Mouse (Mus musculus) adrenal gland, postnatal 4 days (tissue): ENCODE data around the gene Zfp36l1. TPM values are rescaled to one million over a fixed set of nuclear protein-coding genes. Genes with fewer than 3 reads are reported as not detected.

ENCODE experiments used
- DNase-seq, 2 experiments: peaks; one replicate each; pipeline ENCODE4 v3.0.0; 2021 to 2022; ENCODE audit warnings: low spot score in 2 of 2, mixed read lengths in 2 of 2
- total RNA-seq, 2 experiments: library from RNA; stranded (reverse); gene quantifications; 2 replicates each; pipeline ENCODE4 v1.2.3; 2021

Gene Zfp36l1
- total RNA-seq, 2 experiments from 2014 or later, result 264 to 275 TPM

DNA sequence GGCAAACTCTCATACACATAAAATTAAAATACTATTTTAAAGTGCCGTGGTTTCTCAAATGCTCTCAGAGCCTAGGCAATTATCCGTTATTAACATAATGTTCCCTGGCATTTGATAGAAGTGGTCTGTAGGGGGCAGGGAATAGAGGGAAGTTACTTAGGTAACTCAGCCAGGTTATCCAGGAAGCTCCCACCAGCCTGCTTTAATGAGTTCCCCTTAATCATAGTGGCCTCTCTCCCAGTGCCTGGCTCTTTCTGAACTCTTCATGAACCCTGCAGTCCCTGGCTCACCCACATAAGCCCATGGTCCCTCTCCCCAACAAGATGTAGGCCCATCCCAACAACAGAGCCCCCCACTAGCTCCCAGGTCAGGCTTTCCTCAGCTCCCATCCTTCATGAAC is 31.4 kb downstream of the Zfp36l1 start:
- no peak for DNase-seq

GRCm38 (mm10) chr12:80079937-80080336 is 32.9 kb downstream of the Zfp36l1 start:
- no peak for DNase-seq

DNA sequence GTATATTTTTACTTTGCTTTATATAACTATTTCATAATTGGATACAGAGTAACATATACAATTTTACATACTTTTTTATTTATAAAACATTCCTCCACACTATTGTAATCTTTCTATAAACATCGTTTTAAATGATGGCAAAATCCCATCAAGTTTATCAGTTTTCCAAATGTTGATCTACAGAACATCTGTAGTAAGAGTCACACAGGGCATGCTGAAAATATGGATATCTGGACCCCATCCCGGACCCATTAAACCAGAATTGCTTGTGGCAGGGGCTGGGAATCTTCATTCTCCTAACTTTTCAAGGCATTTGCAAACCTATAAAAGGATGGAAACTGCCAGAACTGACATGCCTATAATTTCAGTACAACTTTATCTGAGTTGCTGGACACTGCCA is 38.5 kb downstream of the Zfp36l1 start:
- DNase-seq, result no peak

GRCm38 (mm10) chr12:80070534-80071287 is 42.1 kb downstream of the Zfp36l1 start:
- DNase-seq, result no peak

DNA sequence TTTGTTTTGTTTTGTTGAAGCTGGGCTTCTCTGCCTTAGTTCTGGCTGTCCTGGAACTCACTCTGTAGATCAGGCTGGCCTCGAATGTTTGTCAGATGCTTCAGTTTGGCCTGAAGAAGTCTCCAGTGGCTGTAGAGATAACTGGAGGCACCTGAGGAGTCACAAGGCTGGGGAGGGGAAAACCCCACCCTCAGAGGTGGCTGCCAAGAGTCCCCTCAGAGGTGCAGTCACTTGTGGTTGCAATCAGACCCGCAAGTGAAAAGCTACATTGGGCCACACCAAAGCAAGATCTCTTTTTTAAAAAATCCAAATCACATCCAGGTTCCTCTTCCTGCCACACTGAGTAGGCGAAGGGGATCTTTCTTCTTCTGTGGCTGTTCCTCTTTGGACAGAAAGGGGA is 43.8 kb downstream of the Zfp36l1 start:
- no peak for DNase-seq

- DNase-seq, result no peak
Observed at GRCm38 (mm10) chr12:80068016-80068415, 44.8 kb downstream of the Zfp36l1 start.

DNA sequence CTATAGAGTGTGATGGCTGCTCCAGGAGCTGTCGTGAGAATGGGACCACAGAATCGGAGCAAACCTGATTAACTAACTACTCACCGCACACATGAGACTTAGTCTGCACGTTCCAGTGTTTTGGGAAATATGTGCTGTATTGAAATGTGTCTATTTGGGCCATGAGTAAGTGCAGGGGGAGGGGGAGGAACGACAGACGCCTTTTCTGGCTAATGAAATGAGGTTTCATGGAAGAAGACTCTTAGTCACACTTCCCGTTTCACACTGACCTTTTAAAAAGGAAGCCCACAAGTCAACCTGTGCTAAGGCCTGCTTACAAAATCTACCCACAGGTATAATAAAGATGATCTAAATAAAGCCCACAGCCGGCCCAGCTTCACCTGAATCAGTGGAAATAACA is 47.8 kb downstream of the Zfp36l1 start:
- no peak for DNase-seq

DNA sequence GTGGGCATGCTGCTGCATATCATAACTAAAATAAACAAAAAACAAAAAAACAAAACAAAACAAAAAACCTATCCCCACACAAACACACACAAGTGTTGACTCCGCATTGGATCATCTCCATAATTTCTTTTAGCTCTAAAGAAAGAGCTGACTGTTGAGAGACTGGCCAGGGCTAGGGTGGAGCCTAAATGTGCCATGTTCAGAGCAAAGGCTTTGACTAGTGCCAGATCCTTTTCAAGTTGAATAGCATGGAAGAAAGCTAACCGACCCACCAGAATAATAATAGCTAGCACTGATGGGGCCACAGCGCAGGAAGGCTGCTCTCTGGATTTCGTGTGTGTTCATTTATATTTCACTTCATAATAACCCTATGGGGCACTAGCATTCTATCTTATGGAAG is 48.5 kb downstream of the Zfp36l1 start:
- no peak for DNase-seq

GRCm38 (mm10) chr12:80063402-80064150 is 49.2 kb downstream of the Zfp36l1 start:
- DNase-seq, result no peak

- no peak for DNase-seq
Observed at GRCm38 (mm10) chr12:80062410-80063401, 50.1 kb downstream of the Zfp36l1 start.

GRCm38 (mm10) chr12:80061810-80062209 is 51.0 kb downstream of the Zfp36l1 start:
- no peak for DNase-seq

DNA sequence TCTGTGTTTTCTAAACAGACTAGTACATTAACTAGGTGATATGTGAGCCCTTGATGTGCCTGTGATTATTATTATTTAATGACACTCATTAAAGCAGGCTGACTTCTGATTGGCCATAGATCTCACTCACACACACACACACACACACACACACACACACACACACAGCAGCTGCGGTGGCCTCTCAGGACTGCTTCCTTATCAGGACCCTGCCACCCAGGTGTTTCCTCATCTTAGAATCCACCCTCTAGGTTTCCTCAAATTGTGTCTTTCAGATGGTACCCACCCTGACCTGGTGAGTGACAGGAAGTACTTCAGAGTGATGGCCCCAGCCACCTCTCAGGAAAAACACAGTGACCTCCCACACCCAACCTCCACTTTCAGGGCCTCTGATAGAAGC is 52.0 kb downstream of the Zfp36l1 start:
- no peak for DNase-seq

DNA sequence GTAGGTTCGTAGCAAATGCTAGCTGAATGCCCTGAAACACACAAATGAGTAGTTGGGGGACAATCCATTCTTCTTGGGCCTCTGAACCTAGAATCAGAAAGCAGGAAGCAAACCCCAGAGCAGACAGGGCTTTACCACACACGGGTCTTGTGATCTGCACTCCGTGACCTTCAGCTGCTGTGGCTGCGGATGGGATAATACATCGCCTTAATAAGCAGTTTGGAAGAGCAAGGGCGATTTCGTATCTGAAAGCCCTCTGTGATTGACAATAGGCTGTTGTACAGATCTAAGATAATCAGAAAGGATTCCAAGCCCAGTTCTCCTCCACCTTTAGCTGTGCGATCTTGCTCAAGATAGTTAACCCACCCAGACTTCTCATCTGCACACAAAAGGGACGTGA is 52.5 kb downstream of the Zfp36l1 start:
- no peak for DNase-seq

GRCm38 (mm10) chr12:80059773-80060328 is 53.0 kb downstream of the Zfp36l1 start:
- DNase-seq, result no peak

Other genes starting within 250 kb of the Zfp36l1 start
- 10 to 100 TPM; 59.3 to 80.6 TPM for gene Actn1, start 147.4 kb upstream of the Zfp36l1 start, total RNA-seq